Mouse (Mus musculus): ENCODE data around the gene Crtc2. TPM values are rescaled to one million over a fixed set of nuclear protein-coding genes. Genes with fewer than 3 reads are reported as not detected.

Gene Crtc2
- 7.1 and 7.6 TPM in 2 replicates for total RNA-seq (2012; rRNA removed)
- 10 to 100 TPM in 1 of 2 experiments, not detected in 1; 66.9 TPM for polyA plus RNA-seq (2012; ENCODE audit: insufficient read depth in 1 of 2, insufficient read length in 2 of 2, low read depth in 1 of 2, low replicate concordance in 2 of 2, missing spikeins in 1 of 2)

DNA sequence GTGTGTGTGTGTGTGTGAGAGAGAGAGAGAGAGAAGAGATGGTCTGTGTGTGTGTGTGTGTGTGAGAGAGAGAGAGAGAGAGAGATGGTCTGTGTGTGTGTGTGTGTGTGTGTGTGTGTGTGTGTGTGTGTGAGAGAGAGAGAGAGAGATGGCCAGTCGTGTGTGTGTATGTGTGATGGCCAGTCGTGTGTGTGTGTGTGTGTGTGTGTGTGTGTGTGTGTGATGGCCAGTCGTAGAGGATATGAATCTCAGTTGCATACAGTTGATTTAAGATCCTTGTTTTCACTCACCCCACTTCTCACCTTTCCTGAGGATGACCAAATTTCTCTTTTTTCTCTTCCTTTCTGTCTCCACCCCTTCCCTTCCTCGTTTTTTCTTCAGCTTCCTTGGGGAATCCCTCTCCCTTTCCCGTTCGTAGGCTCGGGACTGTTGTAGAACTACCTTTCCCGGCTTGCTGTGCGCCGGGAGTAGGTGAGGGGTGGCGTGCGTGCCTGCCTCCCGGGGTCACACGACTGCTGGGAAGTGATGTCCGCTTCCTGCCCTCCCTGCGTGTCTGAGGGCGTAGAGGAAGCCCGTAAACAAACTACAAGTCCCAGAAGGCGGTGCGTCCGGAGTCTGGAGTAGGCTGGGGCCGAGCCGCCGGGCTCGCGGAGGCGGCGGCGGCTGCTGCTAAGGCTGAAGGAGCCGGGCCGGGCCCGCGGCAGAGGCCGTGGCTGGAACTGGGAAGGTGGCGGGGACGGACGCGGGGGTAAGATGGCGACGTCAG is at the start of gene Crtc2:
Gene Crtc2, plus strand, starts transcription at position 511 of the 766 bp plus-strand sequence.
- H3K4me1 ChIP-seq (ENCODE audit: control insufficient read depth in 1 of 2, insufficient read depth in 2 of 2, low read length in 2 of 2) = peaks cover 3 to 5% of the 10 kb centered on the region in 2 experiments; a peak in 3 of 4 replicates
- peak; percentile 98 for DNase-seq (ENCODE audit: low read depth, low spot score)
- H3K9ac ChIP-seq (ENCODE audit: control insufficient read depth, low read depth, low read length, poor library complexity, severe bottlenecking) = peak within 1 kb of the TSS; percentile 81
- peaks cover 22% of the 10 kb centered on the region for H3K79me2 ChIP-seq (ENCODE audit: control insufficient read depth, insufficient read depth, low read length, poor library complexity)
- H3K4me3 ChIP-seq (ENCODE audit: control insufficient read depth in 1 of 2, insufficient read depth in 1 of 2, low read depth in 2 of 2, low read length in 2 of 2) = peak within 1 kb of the TSS; percentile 82 to 99
- H3K27ac ChIP-seq (ENCODE audit: control insufficient read depth, low read depth, low read length) = peak within 1 kb of the TSS; percentile 51
- no peaks in the 10 kb centered on the region for H3K9me3 ChIP-seq (replicated peaks; ENCODE audit: insufficient read depth, low read length)
- H3K27me3 ChIP-seq (ENCODE audit: control insufficient read depth in 1 of 2, insufficient read depth in 2 of 2, low read length in 2 of 2) = no peaks in the 10 kb centered on the region
- peaks cover 0 to 5% of the 10 kb centered on the region in 2 experiments for H3K36me3 ChIP-seq (ENCODE audit: control insufficient read depth in 1 of 2, insufficient read depth in 2 of 2, low read length in 2 of 2)
- TF ChIP-seq E2F4 (IDR thresholded peaks at IDR 0.05; ENCODE audit: borderline replicate concordance, low read depth, low read length) (no peak), CTCF (IDR thresholded peaks at IDR 0.05 in 2 of 3, conservative IDR thresholded peaks at IDR 0.05 in 1 of 3; ENCODE audit: control insufficient read depth in 1 of 3, insufficient read depth in 1 of 3, low read depth in 2 of 3, low read length in 3 of 3, poor library complexity in 1 of 3, severe bottlenecking in 1 of 3) (peak in 1 of 3 experiments; percentile 0; a peak in 1 of 6 replicates), CHD1 (IDR thresholded peaks at IDR 0.05; ENCODE audit: low read depth, low read length) (no peak), ETS1 (IDR thresholded peaks at IDR 0.05; ENCODE audit: low read depth, low read length) (no peak), USF1 (IDR thresholded peaks at IDR 0.05; ENCODE audit: low read depth, low read length) (peak; percentile 81), MEF2A (IDR thresholded peaks at IDR 0.05; ENCODE audit: extremely low read depth, insufficient replicate concordance, low read depth, low read length, poor library complexity, severe bottlenecking) (no peak), ZC3H11A (IDR thresholded peaks at IDR 0.05; ENCODE audit: low read depth, low read length) (no peak), ZMIZ1 (IDR thresholded peaks at IDR 0.05; ENCODE audit: low read depth, low read length) (0 out of 2 replicates have a peak, but pooled peaks have one; percentile 63), TAL1 (IDR thresholded peaks at IDR 0.05; ENCODE audit: low read length) (no peak), GABPA (IDR thresholded peaks at IDR 0.05; ENCODE audit: low read depth, low read length) (peak; percentile 69; the same call in 1 of the 2 replicates), EP300 (IDR thresholded peaks at IDR 0.05; ENCODE audit: low read depth in 1 of 2, low read length in 2 of 2) (no peak), ZKSCAN1 (IDR thresholded peaks at IDR 0.05; ENCODE audit: low read depth, low read length) (no peak), BHLHE40 (IDR thresholded peaks at IDR 0.05; ENCODE audit: borderline replicate concordance, low read depth, low read length) (peak; percentile 58; the same call in 1 of the 2 replicates), MAZ (IDR thresholded peaks at IDR 0.05; ENCODE audit: low read depth, low read length) (peak; percentile 100), POLR2A (IDR thresholded peaks at IDR 0.05; ENCODE audit: control insufficient read depth in 1 of 2, insufficient read depth in 1 of 2, low read depth in 1 of 2, low read length in 2 of 2, poor library complexity in 1 of 2) (peak; percentile 65 to 73; a peak in 3 of 4 replicates), RCOR1 (IDR thresholded peaks at IDR 0.05; ENCODE audit: low read depth, low read length) (no peak), MAX (IDR thresholded peaks at IDR 0.05; ENCODE audit: low read length) (peak; percentile 60), SIN3A (IDR thresholded peaks at IDR 0.05; ENCODE audit: low read length) (peak; percentile 95), MAFK (IDR thresholded peaks at IDR 0.05; ENCODE audit: borderline replicate concordance, low read depth, low read length) (no peak), USF2 (IDR thresholded peaks at IDR 0.05; ENCODE audit: borderline replicate concordance in 1 of 2, insufficient read depth in 1 of 2, low read depth in 1 of 2, low read length in 2 of 2) (no peak), HCFC1 (IDR thresholded peaks at IDR 0.05; ENCODE audit: low read depth, low read length) (peak; percentile 99), NELFE (IDR thresholded peaks at IDR 0.05; ENCODE audit: low read depth, low read length) (peak; percentile 65; the same call in 1 of the 2 replicates), CHD2 (IDR thresholded peaks at IDR 0.05; ENCODE audit: low read length) (peak; percentile 85), RAD21 (IDR thresholded peaks at IDR 0.05; ENCODE audit: low read depth, low read length) (no peak), SMC3 (IDR thresholded peaks at IDR 0.05; ENCODE audit: low read depth, low read length) (no peak), ELF1 (IDR thresholded peaks at IDR 0.05; ENCODE audit: low read depth, low read length) (peak; percentile 98), ZNF384 (IDR thresholded peaks at IDR 0.05; ENCODE audit: low read depth, low read length) (no peak), TBP (IDR thresholded peaks at IDR 0.05; ENCODE audit: low read depth, low read length) (no peak), POLR2AphosphoS5 (IDR thresholded peaks at IDR 0.05; ENCODE audit: borderline replicate concordance, low read depth, low read length) (no peak; the same call in 1 of the 2 replicates), UBTF (IDR thresholded peaks at IDR 0.05; ENCODE audit: borderline replicate concordance, insufficient read depth, low read depth, low read length) (peak; percentile 73; the same call in 1 of the 2 replicates), POLR2AphosphoS2 (IDR thresholded peaks at IDR 0.05; ENCODE audit: low read length) (peak; percentile 83), MXI1 (IDR thresholded peaks at IDR 0.05; ENCODE audit: low read depth, low read length) (peak; percentile 71), JUND (IDR thresholded peaks at IDR 0.05; ENCODE audit: low read depth, low read length) (no peak), GATA1 (IDR thresholded peaks at IDR 0.05; ENCODE audit: low read depth, low read length) (no peak), NRF1 (IDR thresholded peaks at IDR 0.05; ENCODE audit: insufficient read depth, low read depth, low read length, poor library complexity, severe bottlenecking) (peak; percentile 61)
